Mouse (Mus musculus): ENCODE measurements around the gene Ccdc3. TPM values are rescaled to one million over a fixed set of nuclear protein-coding genes. Genes with fewer than 3 reads are reported as not detected.

Ccdc3 gene
- polyA plus RNA-seq, 1 experiment from 2014 or later = 10.3 TPM

DNA sequence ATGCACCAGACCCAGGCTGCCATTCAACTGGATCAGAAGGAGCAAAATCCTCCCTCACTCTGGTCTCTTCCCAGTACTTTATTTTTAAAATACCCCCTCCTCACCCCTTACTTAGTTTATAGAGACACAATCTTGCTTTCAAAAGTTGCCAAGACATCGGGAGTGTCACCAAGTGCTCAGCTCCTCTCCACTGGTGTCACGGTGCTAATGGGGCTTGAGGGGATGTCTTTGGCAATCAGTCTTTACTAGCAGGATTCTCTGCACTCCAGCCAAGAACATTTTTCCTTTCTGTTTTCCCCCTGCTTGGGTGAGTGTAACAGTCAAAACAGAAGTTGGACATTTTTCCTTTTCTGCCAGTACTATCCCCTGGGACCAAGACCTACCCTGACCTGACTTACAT is 10.3 kb downstream of the Ccdc3 start:
- H3K4me3 ChIP-seq (ENCODE audit: low read depth, low read length) = no peak overlapping the region
- no peak overlapping the region for H3K9ac ChIP-seq (ENCODE audit: low read depth, low read length)
- H3K36me3 ChIP-seq (ENCODE audit: control insufficient read depth, insufficient read depth) = no peaks in the 10 kb centered on the region
- no peaks in the 10 kb centered on the region for H3K27me3 ChIP-seq (replicated peaks; ENCODE audit: control insufficient read depth, insufficient read depth, low read length)
- no peak overlapping the region for H3K27ac ChIP-seq (ENCODE audit: low read depth, low read length)
- no peak for ATAC-seq
- H3K9me3 ChIP-seq (ENCODE audit: control insufficient read depth) = no peaks in the 10 kb centered on the region
- H3K4me1 ChIP-seq (replicated peaks; ENCODE audit: control insufficient read depth, insufficient read depth, low read length) = no peaks in the 10 kb centered on the region
- TF ChIP-seq CTCF (IDR thresholded peaks at IDR 0.05; ENCODE audit: low read depth) = no peak
- no peak overlapping the region for H3K4me2 ChIP-seq (replicated peaks; ENCODE audit: low read depth)
- WGBS = 61% methylated on average over 2 of the region's 2 CpGs

DNA sequence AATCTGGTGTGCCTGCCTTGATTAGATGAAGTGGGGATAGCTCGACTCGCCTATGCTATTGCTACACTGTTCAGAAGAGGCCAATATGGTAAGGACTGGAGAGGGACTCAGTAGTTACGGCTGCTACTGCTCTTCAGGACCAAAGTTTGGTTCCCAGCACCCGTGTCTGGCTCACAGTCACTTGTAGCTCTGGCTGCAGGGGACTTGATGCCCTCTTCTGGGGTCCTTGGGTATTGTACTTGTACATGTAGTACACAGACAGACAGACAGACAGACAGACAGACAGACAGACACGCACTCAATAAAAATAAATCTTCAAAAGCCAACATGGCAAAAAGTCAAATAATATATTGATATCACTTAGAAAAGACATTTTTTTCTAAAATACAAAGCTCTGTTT is 17.1 kb downstream of the Ccdc3 start:
- H3K4me1 ChIP-seq (replicated peaks; ENCODE audit: control insufficient read depth, insufficient read depth, low read length) = no peaks in the 10 kb centered on the region
- H3K36me3 ChIP-seq (ENCODE audit: control insufficient read depth, insufficient read depth) = no peaks in the 10 kb centered on the region
- no peak overlapping the region for H3K4me3 ChIP-seq (ENCODE audit: low read depth, low read length)
- no peak overlapping the region for H3K27ac ChIP-seq (ENCODE audit: low read depth, low read length)
- H3K27me3 ChIP-seq (replicated peaks; ENCODE audit: control insufficient read depth, insufficient read depth, low read length) = no peaks in the 10 kb centered on the region
- H3K4me2 ChIP-seq (replicated peaks; ENCODE audit: low read depth) = no peak overlapping the region
- H3K9me3 ChIP-seq (ENCODE audit: control insufficient read depth) = no peaks in the 10 kb centered on the region
- no peak for ATAC-seq
- 93% methylated on average over 5 of the region's 5 CpGs for WGBS
- TF ChIP-seq CTCF (IDR thresholded peaks at IDR 0.05; ENCODE audit: low read depth) = no peak
- no peak overlapping the region for H3K9ac ChIP-seq (ENCODE audit: low read depth, low read length)

DNA sequence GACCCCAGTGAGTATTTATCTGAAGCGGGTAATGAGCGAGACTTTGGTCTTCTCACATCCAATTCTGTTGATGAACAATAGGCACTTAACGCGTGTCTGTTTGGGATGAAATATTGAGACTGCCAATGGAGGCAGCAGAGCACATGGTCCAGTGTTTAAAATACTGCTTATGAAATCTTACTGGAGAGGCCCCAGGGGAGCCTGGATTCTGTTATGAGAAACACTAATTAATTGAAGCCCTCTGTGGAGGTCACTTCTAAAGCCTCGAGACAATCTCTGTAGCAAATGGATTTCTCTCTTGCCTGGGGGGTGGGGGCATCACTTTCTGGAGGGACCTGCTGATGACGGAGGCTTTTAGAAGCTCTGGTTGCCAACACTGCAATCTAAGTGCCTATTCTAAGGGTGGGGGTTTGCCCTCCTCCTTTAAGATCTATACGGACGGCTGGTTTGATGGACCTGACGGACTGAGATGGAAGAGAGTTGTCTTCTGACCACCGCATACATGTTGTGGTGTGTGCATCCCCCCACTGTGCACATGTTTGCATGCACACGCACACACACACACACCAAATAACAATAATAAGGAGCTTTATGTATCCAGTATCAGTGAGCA is 22.8 kb downstream of the Ccdc3 start:
- ATAC-seq = no peak
- TF ChIP-seq CTCF (IDR thresholded peaks at IDR 0.05; ENCODE audit: low read depth) = no peak
- no peaks in the 10 kb centered on the region for H3K4me1 ChIP-seq (replicated peaks; ENCODE audit: control insufficient read depth, insufficient read depth, low read length)
- H3K27ac ChIP-seq (ENCODE audit: low read depth, low read length) = no peak overlapping the region
- no peak overlapping the region for H3K9ac ChIP-seq (ENCODE audit: low read depth, low read length)
- WGBS = 75% methylated on average over 11 of the region's 11 CpGs
- H3K9me3 ChIP-seq (ENCODE audit: control insufficient read depth) = no peaks in the 10 kb centered on the region
- H3K4me3 ChIP-seq (ENCODE audit: low read depth, low read length) = no peak overlapping the region
- H3K36me3 ChIP-seq (ENCODE audit: control insufficient read depth, insufficient read depth) = no peaks in the 10 kb centered on the region
- H3K4me2 ChIP-seq (replicated peaks; ENCODE audit: low read depth) = no peak overlapping the region
- no peaks in the 10 kb centered on the region for H3K27me3 ChIP-seq (replicated peaks; ENCODE audit: control insufficient read depth, insufficient read depth, low read length)

DNA sequence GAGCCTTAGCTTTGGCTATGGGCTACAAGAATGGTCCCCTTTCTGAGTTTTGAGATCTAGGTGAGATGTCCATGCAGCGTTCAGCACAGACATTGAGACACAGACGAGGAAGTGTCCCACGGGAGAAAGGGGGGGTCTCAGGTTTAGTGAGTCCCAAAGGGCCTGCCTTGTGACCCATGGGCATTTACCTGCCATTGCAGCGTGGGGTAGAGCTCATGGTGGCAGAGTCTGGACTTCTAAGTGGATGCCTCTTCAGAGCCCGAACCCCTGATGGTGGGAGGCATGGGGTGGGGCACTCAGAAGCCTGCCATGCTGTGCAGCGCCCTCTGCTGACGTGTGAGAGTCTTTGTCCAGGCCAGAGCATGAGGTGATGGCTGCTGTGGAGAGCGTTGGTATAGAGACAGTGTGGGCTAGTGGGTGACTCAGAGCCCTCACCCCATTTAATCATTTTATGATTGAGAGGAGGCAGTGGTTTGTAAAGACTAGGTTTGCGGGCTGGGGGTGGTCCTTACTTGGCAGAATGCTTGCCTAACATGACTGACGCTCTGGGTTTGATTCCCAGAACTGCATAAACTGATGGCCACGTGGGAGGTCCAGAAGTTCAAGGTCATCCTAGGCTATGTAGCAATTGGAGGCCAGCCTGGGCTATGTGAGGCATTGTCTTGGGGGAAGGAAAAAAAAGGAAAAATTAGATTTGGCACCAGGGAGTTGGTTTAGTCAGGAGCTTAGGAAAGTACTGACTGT is 23.6 kb downstream of the Ccdc3 start:
- WGBS = 70% methylated on average over 11 of the region's 11 CpGs
- ATAC-seq = no peak

DNA sequence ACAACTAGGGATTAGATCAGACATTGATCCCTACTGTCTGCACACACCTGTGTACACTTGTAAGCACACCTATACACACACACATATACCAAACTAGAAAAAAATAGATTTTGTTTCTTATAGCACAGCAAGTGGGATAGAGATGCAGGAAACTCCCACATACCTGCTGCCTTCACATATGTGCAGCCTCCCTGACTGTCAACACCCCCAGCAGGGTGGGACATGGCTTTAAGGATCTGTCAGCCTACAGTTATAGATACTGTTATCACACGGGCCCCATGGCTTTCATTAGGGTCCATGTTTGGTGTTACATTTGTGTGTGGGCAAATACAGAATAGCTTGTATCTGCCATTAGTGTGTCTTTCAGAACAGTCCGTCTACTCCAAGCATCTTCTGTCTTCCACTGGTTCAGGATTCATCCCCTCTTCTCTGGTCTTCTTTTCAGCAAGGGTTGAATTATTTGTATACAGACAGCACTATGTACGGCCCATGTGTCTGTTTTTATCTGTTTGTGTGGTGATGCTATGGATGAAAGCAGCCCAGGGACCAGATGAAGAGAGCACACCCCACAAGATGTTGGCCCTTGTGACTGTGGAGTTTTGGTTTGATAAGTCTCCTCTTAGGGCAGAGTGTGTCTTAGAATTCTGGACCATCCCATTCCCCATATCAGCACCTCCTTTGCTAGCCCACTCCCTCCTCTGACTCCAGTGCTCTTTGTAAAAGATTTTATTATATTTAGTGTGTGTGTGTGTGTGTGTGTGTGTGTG is 24.5 kb downstream of the Ccdc3 start:
- Histone ChIP-seq H3K27ac (ENCODE audit: low read depth, low read length) (no peak overlapping the region), H3K4me2 (replicated peaks; ENCODE audit: low read depth) (no peak overlapping the region), H3K9ac (ENCODE audit: low read depth, low read length) (no peak overlapping the region), H3K9me3 (ENCODE audit: control insufficient read depth) (no peaks in the 10 kb centered on the region), H3K4me1 (replicated peaks; ENCODE audit: control insufficient read depth, insufficient read depth, low read length) (no peaks in the 10 kb centered on the region), H3K4me3 (ENCODE audit: low read depth, low read length) (no peak overlapping the region), H3K36me3 (ENCODE audit: control insufficient read depth, insufficient read depth) (no peaks in the 10 kb centered on the region), H3K27me3 (replicated peaks; ENCODE audit: control insufficient read depth, insufficient read depth, low read length) (no peaks in the 10 kb centered on the region)
- WGBS = 72% methylated on average over 3 of the region's 3 CpGs
- ATAC-seq = no peak
- TF ChIP-seq CTCF (IDR thresholded peaks at IDR 0.05; ENCODE audit: low read depth) = no peak

More for the DNA sequence above, 23.6 kb downstream of the Ccdc3 start:
- Histone ChIP-seq H3K4me2 (replicated peaks; ENCODE audit: low read depth) (no peak overlapping the region), H3K4me3 (ENCODE audit: low read depth, low read length) (no peak overlapping the region), H3K4me1 (replicated peaks; ENCODE audit: control insufficient read depth, insufficient read depth, low read length) (no peaks in the 10 kb centered on the region), H3K27ac (ENCODE audit: low read depth, low read length) (no peak overlapping the region), H3K27me3 (replicated peaks; ENCODE audit: control insufficient read depth, insufficient read depth, low read length) (no peaks in the 10 kb centered on the region), H3K9me3 (ENCODE audit: control insufficient read depth) (no peaks in the 10 kb centered on the region), H3K9ac (ENCODE audit: low read depth, low read length) (no peak overlapping the region), H3K36me3 (ENCODE audit: control insufficient read depth, insufficient read depth) (no peaks in the 10 kb centered on the region)
- TF ChIP-seq CTCF (IDR thresholded peaks at IDR 0.05; ENCODE audit: low read depth) = peak; percentile 66

DNA sequence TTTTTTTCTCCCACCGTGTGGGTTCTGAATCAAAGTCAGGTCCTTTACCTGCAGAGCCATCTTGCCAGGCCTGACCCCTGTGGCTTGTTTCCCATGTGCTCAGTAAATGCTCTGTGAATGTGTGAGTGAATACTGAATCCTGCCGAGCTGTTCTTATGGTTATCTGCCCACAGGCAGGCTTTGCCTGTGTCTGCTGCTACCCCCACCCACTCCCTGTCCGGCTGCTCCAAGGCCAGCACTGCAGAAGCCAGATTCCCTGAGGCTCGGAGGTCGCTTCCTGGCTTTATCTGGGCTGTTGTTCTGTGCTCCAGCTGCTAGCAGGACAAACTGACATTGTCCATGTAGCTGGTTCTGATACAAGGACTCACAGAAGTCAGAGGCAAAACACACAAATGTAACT is 25.2 kb downstream of the Ccdc3 start:
- no peak overlapping the region for H3K4me3 ChIP-seq (ENCODE audit: low read depth, low read length)
- H3K4me2 ChIP-seq (replicated peaks; ENCODE audit: low read depth) = no peak overlapping the region
- TF ChIP-seq CTCF (IDR thresholded peaks at IDR 0.05; ENCODE audit: low read depth) = no peak
- H3K27me3 ChIP-seq (replicated peaks; ENCODE audit: control insufficient read depth, insufficient read depth, low read length) = no peaks in the 10 kb centered on the region
- H3K9me3 ChIP-seq (ENCODE audit: control insufficient read depth) = no peaks in the 10 kb centered on the region
- 50% methylated on average over 5 of the region's 5 CpGs for WGBS
- H3K27ac ChIP-seq (ENCODE audit: low read depth, low read length) = no peak overlapping the region
- no peak for ATAC-seq
- no peak overlapping the region for H3K9ac ChIP-seq (ENCODE audit: low read depth, low read length)
- H3K36me3 ChIP-seq (ENCODE audit: control insufficient read depth, insufficient read depth) = no peaks in the 10 kb centered on the region
- H3K4me1 ChIP-seq (replicated peaks; ENCODE audit: control insufficient read depth, insufficient read depth, low read length) = no peaks in the 10 kb centered on the region
